In the genomic region with DNA sequence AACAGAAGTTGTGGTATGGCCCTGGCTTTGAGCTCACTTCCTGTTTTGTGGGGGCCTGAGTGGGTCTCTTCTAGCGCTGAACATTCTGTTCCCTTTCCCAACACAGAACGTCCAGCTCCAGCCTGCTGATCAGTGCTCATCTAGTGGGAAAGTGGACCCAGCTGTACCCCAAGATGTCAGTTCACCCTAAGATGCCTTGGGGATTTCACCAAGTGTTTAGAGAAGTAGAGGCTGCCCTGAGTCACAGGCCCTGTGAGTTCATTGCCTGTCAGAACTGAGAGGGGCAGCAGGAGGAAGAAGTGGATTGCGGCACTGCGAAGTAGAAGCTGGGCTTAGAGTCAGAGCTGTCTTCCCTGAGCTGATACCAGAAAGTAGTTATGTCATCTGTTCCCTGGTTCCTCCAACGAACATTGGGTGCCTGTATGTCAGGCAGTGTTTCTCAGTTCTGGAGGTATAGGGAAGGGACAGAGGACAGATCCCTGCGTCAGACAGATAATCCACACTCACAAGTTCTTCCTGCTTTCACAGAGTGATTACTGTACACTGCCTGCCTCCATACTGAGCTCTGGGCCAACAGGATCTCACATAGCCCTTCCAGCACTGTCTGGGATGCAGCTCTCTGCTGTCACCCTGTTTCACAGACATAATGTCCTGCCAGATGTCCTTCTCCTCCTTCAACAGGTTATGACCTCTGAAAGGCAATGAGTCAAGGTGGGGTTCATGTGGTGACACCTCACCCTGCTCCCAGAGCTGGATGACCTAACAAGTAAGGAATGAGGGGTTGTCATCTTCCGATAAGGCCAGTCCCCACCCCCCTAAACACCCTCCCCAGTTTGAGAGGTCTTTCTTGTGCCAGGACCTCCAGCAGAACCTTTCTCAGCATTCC, we compare ENCODE assay signal across 10 mouse cellular contexts. TPM values are rescaled to one million over a fixed set of nuclear protein-coding genes. Genes with fewer than 3 reads are reported as not detected.
DNase-seq lines count a peak whose midpoint lies in the region; ATAC-seq lines count a peak whose summit lies in the region.
"Had no signal": no experiment of that assay in that cellular context is flagged by ENCODE, and none has a peak within 500 bp of the region (broad histone marks: within the 10 kb centered on the region; RNA-seq: fewer than 3 reads in every experiment).

No protein-coding gene starts in this region.

- intact Hi-C loops in heart, postnatal 14 days (cut with DNase I): no loop called here
- intact Hi-C loops in left cerebral cortex, postnatal 25 days (cut with DNase I): no loop called here

- DNase-seq in heart, adult 18-20 months: peak; percentile 69 to 85
- no peak for DNase-seq in heart, postnatal 14 days
- peak; percentile 68 for DNase-seq in MEL-GATA-1-ER (ENCODE audit: extremely low read depth, low read depth)
- DNase-seq in heart, postnatal 4 days: peak; percentile 15
- DNase-seq in left cerebral cortex, postnatal 25 days (ENCODE audit: low spot score in 2 of 2): no peak
- no peak for DNase-seq in layer of hippocampus, adult 18-20 months (ENCODE audit: low spot score in 2 of 2)
- DNase-seq in urinary bladder, postnatal 10 days (ENCODE audit: low spot score): no peak
- DNase-seq: cerebellum, postnatal 10 days; retina, postnatal 1 day had no signal

- peak; percentile 36 for ATAC-seq in megakaryocyte, adult 5-6 weeks (ENCODE audit: poor library complexity, severe bottlenecking)

RNA-seq across cellular contexts. Expression of a gene that starts 25.8 kb away (rescaled TPM):
- 10 to 100 TPM; 50.4 to 56.6 TPM for total RNA-seq in heart, adult 18-20 months (2021)
- total RNA-seq in heart, postnatal 14 days (2021): 10 to 100 TPM; 51.1 to 59.5 TPM
- total RNA-seq in heart, postnatal 4 days (2021): 100 to 1,000 TPM; 109 to 115 TPM
- total RNA-seq in megakaryocyte, adult 5-6 weeks (2015): 18.9 and 22.1 TPM in 2 replicates
- 9.6 and 16.3 TPM in 2 replicates for total RNA-seq in megakaryocyte, adult 5-6 weeks (2017)
- 100 to 1,000 TPM; 163 to 168 TPM for total RNA-seq in left cerebral cortex, postnatal 25 days (2021)
- 100 to 1,000 TPM; 120 to 129 TPM for total RNA-seq in layer of hippocampus, adult 18-20 months (2021)

RNA-seq across cellular contexts. Expression of a gene that starts 26.4 kb away (rescaled TPM):
- 10 to 100 TPM; 50.3 to 57.1 TPM for total RNA-seq in heart, adult 18-20 months (2021)
- 10 to 100 TPM; 91.2 to 99.6 TPM for total RNA-seq in heart, postnatal 14 days (2021)
- total RNA-seq in heart, postnatal 4 days (2021): 10 to 100 TPM; 66.9 to 69.5 TPM
- 265 and 280 TPM in 2 replicates for total RNA-seq in megakaryocyte, adult 5-6 weeks (2015)
- 58.9 and 72.1 TPM in 2 replicates for total RNA-seq in megakaryocyte, adult 5-6 weeks (2017)
- 10 to 100 TPM; 32.7 to 47.7 TPM for total RNA-seq in left cerebral cortex, postnatal 25 days (2021)
- total RNA-seq in layer of hippocampus, adult 18-20 months (2021): 10 to 100 TPM; 24.8 to 28.2 TPM

Comparison
In these comparisons a context has a peak if more than half of its experiments do, and no peak if none do; other contexts are left out.
1. DNase-seq: peak in heart, adult 18-20 months (2 of 2), MEL-GATA-1-ER (single experiment) and heart, postnatal 4 days (single experiment); none in heart, postnatal 14 days (0 of 2), left cerebral cortex, postnatal 25 days (0 of 2), layer of hippocampus, adult 18-20 months (0 of 2) and urinary bladder, postnatal 10 days (single experiment).